Mouse (Mus musculus): ENCODE measurements around the gene Acnat2. TPM values are rescaled to one million over a fixed set of nuclear protein-coding genes. Genes with fewer than 3 reads are reported as not detected.

The Acnat2 gene
- polyA plus RNA-seq, 1 experiment from 2014 or later = not detected

Other genes starting within 250 kb of the Acnat2 start
- not detected in 2 replicates for gene Acnat1, start 65.8 kb upstream of the Acnat2 start, polyA plus RNA-seq (2014; fragmentation: Nextera tagmentation; extraction: Ambion mirVana)
- gene Baat, start 98.4 kb upstream of the Acnat2 start, polyA plus RNA-seq (2014; fragmentation: Nextera tagmentation; extraction: Ambion mirVana) = 0.16 TPM in 1 of 2 replicates, not detected in the other
- gene Mrpl50, start 112.9 kb upstream of the Acnat2 start, polyA plus RNA-seq (2014; fragmentation: Nextera tagmentation; extraction: Ambion mirVana) = 63.6 and 63.7 TPM in 2 replicates
- gene Zfp189, start 113.0 kb upstream of the Acnat2 start, polyA plus RNA-seq (2014; fragmentation: Nextera tagmentation; extraction: Ambion mirVana) = 7.2 and 8.3 TPM in 2 replicates
- gene Aldob, start 141.4 kb upstream of the Acnat2 start, polyA plus RNA-seq (2014; fragmentation: Nextera tagmentation; extraction: Ambion mirVana) = 0.13 and 0.19 TPM in 2 replicates
- 55.4 and 59.1 TPM in 2 replicates for gene Tmem246, start 189.7 kb upstream of the Acnat2 start, polyA plus RNA-seq (2014; fragmentation: Nextera tagmentation; extraction: Ambion mirVana)
- 30.9 and 33.3 TPM in 2 replicates for gene Rnf20, start 223.9 kb upstream of the Acnat2 start, polyA plus RNA-seq (2014; fragmentation: Nextera tagmentation; extraction: Ambion mirVana)